Mouse (Mus musculus): Measurements from ENCODE around the gene Lce3c. TPM values are rescaled to one million over a fixed set of nuclear protein-coding genes. Genes with fewer than 3 reads are reported as not detected.

Gene Lce3c
- polyA plus RNA-seq (2016; fragmentation: Nextera tagmentation; extraction: Ambion mirVana), result not detected in 2 replicates

GRCm38 (mm10) chr3:92944186-92944585, at the start of gene Lce3c:
Gene Lce3c (plus strand): TSS chr3:92944486.
- ATAC-seq (ENCODE audit: low FRiP score, low read depth), result no peak
- Histone ChIP-seq H3K4me2 (replicated peaks) (no peak within 1 kb of the TSS), H3K9me3 (no peaks in the 10 kb centered on the region), H3K4me3 (no peak within 1 kb of the TSS), H3K27ac (no peak within 1 kb of the TSS), H3K27me3 (replicated peaks) (no peaks in the 10 kb centered on the region), H3K9ac (no peak within 1 kb of the TSS), H3K36me3 (no peaks in the 10 kb centered on the region), H3K4me1 (no peaks in the 10 kb centered on the region)
- WGBS, result 86% methylated on average over 1 of the region's 1 CpGs

- Histone ChIP-seq H3K4me1 (no peaks in the 10 kb centered on the region), H3K27me3 (replicated peaks) (no peaks in the 10 kb centered on the region), H3K27ac (no peak overlapping the region), H3K36me3 (no peaks in the 10 kb centered on the region), H3K9me3 (no peaks in the 10 kb centered on the region), H3K4me3 (no peak overlapping the region), H3K4me2 (replicated peaks) (no peak overlapping the region), H3K9ac (no peak overlapping the region)
- no peak for ATAC-seq (ENCODE audit: low FRiP score, low read depth)
- 52% methylated on average over 1 of the region's 1 CpGs for WGBS
These were observed 49.8 kb upstream of the Lce3c start for GRCm38 (mm10) chr3:92894489-92894888.

- 30% methylated on average over 3 of the region's 3 CpGs for WGBS
- ATAC-seq (ENCODE audit: low FRiP score, low read depth), result no peak
These were observed 41.3 kb upstream of the Lce3c start for GRCm38 (mm10) chr3:92902992-92903391.

GRCm38 (mm10) chr3:92903640-92904039, 40.6 kb upstream of the Lce3c start:
- H3K4me3 ChIP-seq, result no peak overlapping the region
- no peak overlapping the region for H3K27ac ChIP-seq
- H3K9ac ChIP-seq, result no peak overlapping the region
- H3K9me3 ChIP-seq, result no peaks in the 10 kb centered on the region
- no peaks in the 10 kb centered on the region for H3K27me3 ChIP-seq (replicated peaks)
- ATAC-seq (ENCODE audit: low FRiP score, low read depth), result 0 out of 2 replicates have a peak, but pooled peaks have one; percentile 56
- H3K4me1 ChIP-seq, result no peaks in the 10 kb centered on the region
- WGBS, result 33% methylated on average over 4 of the region's 4 CpGs
- no peaks in the 10 kb centered on the region for H3K36me3 ChIP-seq
- H3K4me2 ChIP-seq (replicated peaks), result no peak overlapping the region

More at GRCm38 (mm10) chr3:92902992-92903391, 41.3 kb upstream of the Lce3c start:
- no peak overlapping the region for H3K9ac ChIP-seq
- no peak overlapping the region for H3K4me3 ChIP-seq
- no peaks in the 10 kb centered on the region for H3K36me3 ChIP-seq
- H3K27ac ChIP-seq, result no peak overlapping the region
- no peaks in the 10 kb centered on the region for H3K27me3 ChIP-seq (replicated peaks)
- no peaks in the 10 kb centered on the region for H3K4me1 ChIP-seq
- H3K9me3 ChIP-seq, result no peaks in the 10 kb centered on the region
- H3K4me2 ChIP-seq (replicated peaks), result no peak overlapping the region

- H3K4me2 ChIP-seq (replicated peaks), result no peak overlapping the region
- no peak overlapping the region for H3K27ac ChIP-seq
- no peak overlapping the region for H3K4me3 ChIP-seq
- no peaks in the 10 kb centered on the region for H3K9me3 ChIP-seq
- no peaks in the 10 kb centered on the region for H3K36me3 ChIP-seq
- H3K9ac ChIP-seq, result no peak overlapping the region
- 63% methylated on average over 3 of the region's 3 CpGs for WGBS
- no peaks in the 10 kb centered on the region for H3K27me3 ChIP-seq (replicated peaks)
- ATAC-seq (ENCODE audit: low FRiP score, low read depth), result no peak
- no peaks in the 10 kb centered on the region for H3K4me1 ChIP-seq
These were observed 39.1 kb upstream of the Lce3c start for GRCm38 (mm10) chr3:92905182-92905581.

- no peaks in the 10 kb centered on the region for H3K9me3 ChIP-seq
- H3K27ac ChIP-seq, result no peak overlapping the region
- ATAC-seq (ENCODE audit: low FRiP score, low read depth), result peak; percentile 68; the same call in 1 of the 2 replicates
- no peaks in the 10 kb centered on the region for H3K4me1 ChIP-seq
- H3K4me3 ChIP-seq, result no peak overlapping the region
- H3K27me3 ChIP-seq (replicated peaks), result no peaks in the 10 kb centered on the region
- H3K9ac ChIP-seq, result no peak overlapping the region
- no peaks in the 10 kb centered on the region for H3K36me3 ChIP-seq
- 30% methylated on average over 4 of the region's 4 CpGs for WGBS
- H3K4me2 ChIP-seq (replicated peaks), result no peak overlapping the region
These were observed 36.7 kb upstream of the Lce3c start for GRCm38 (mm10) chr3:92907571-92907970.

- no peak overlapping the region for H3K4me2 ChIP-seq (replicated peaks)
- H3K4me3 ChIP-seq, result no peak overlapping the region
- no peaks in the 10 kb centered on the region for H3K27me3 ChIP-seq (replicated peaks)
- H3K27ac ChIP-seq, result no peak overlapping the region
- 63% methylated on average over 4 of the region's 4 CpGs for WGBS
- H3K9me3 ChIP-seq, result no peaks in the 10 kb centered on the region
- H3K9ac ChIP-seq, result no peak overlapping the region
- ATAC-seq (ENCODE audit: low FRiP score, low read depth), result no peak
- no peaks in the 10 kb centered on the region for H3K36me3 ChIP-seq
- no peaks in the 10 kb centered on the region for H3K4me1 ChIP-seq
These were observed 23.9 kb upstream of the Lce3c start for GRCm38 (mm10) chr3:92920364-92920763.

- Histone ChIP-seq H3K36me3 (no peaks in the 10 kb centered on the region), H3K27me3 (replicated peaks) (no peaks in the 10 kb centered on the region), H3K4me3 (no peak within 1 kb of the TSS), H3K4me1 (no peaks in the 10 kb centered on the region), H3K27ac (no peak within 1 kb of the TSS), H3K9me3 (no peaks in the 10 kb centered on the region), H3K9ac (no peak within 1 kb of the TSS), H3K4me2 (replicated peaks) (no peak within 1 kb of the TSS)
- 82% methylated on average over 2 of the region's 2 CpGs for WGBS
- ATAC-seq (ENCODE audit: low FRiP score, low read depth), result no peak
These were observed 18.2 kb upstream of the Lce3c start, which contains the start of gene Lce3a for GRCm38 (mm10) chr3:92926130-92926529. Gene Lce3a (minus strand): TSS chr3:92926230.

GRCm38 (mm10) chr3:92932679-92933078, 11.6 kb upstream of the Lce3c start, which contains the start of gene Lce3b:
Gene Lce3b (plus strand): TSS chr3:92932979.
- H3K9me3 ChIP-seq, result no peaks in the 10 kb centered on the region
- H3K36me3 ChIP-seq, result no peaks in the 10 kb centered on the region
- no peaks in the 10 kb centered on the region for H3K4me1 ChIP-seq
- no peak within 1 kb of the TSS for H3K9ac ChIP-seq
- H3K4me3 ChIP-seq, result no peak within 1 kb of the TSS
- no peak within 1 kb of the TSS for H3K27ac ChIP-seq
- 71% methylated on average over 2 of the region's 2 CpGs for WGBS
- no peak for ATAC-seq (ENCODE audit: low FRiP score, low read depth)
- no peaks in the 10 kb centered on the region for H3K27me3 ChIP-seq (replicated peaks)
- no peak within 1 kb of the TSS for H3K4me2 ChIP-seq (replicated peaks)

GRCm38 (mm10) chr3:92957090-92957489, 12.8 kb downstream of the Lce3c start, which contains the start of gene Lce3d:
Gene Lce3d (plus strand): TSS chr3:92957390.
- H3K9me3 ChIP-seq, result no peaks in the 10 kb centered on the region
- no peaks in the 10 kb centered on the region for H3K27me3 ChIP-seq (replicated peaks)
- no peaks in the 10 kb centered on the region for H3K4me1 ChIP-seq
- H3K9ac ChIP-seq, result no peak within 1 kb of the TSS
- no peak within 1 kb of the TSS for H3K27ac ChIP-seq
- H3K4me2 ChIP-seq (replicated peaks), result no peak within 1 kb of the TSS
- no peak for ATAC-seq (ENCODE audit: low FRiP score, low read depth)
- no peaks in the 10 kb centered on the region for H3K36me3 ChIP-seq
- no peak within 1 kb of the TSS for H3K4me3 ChIP-seq
- WGBS, result 92% methylated on average over 1 of the region's 1 CpGs

- H3K36me3 ChIP-seq, result no peaks in the 10 kb centered on the region
- no peaks in the 10 kb centered on the region for H3K27me3 ChIP-seq (replicated peaks)
- no peak within 1 kb of the TSS for H3K27ac ChIP-seq
- WGBS, result 95% methylated on average over 2 of the region's 2 CpGs
- no peaks in the 10 kb centered on the region for H3K4me1 ChIP-seq
- no peak within 1 kb of the TSS for H3K4me3 ChIP-seq
- no peak for ATAC-seq (ENCODE audit: low FRiP score, low read depth)
- H3K4me2 ChIP-seq (replicated peaks), result no peak within 1 kb of the TSS
- no peak within 1 kb of the TSS for H3K9ac ChIP-seq
- no peaks in the 10 kb centered on the region for H3K9me3 ChIP-seq
These were observed 22.5 kb downstream of the Lce3c start, which contains the start of gene Lce3e for GRCm38 (mm10) chr3:92966761-92967160. Gene Lce3e (plus strand): TSS chr3:92967061.

GRCm38 (mm10) chr3:92978484-92978883, 34.2 kb downstream of the Lce3c start:
- Histone ChIP-seq H3K4me2 (replicated peaks) (no peak overlapping the region), H3K27me3 (replicated peaks) (no peaks in the 10 kb centered on the region), H3K9me3 (no peaks in the 10 kb centered on the region), H3K4me1 (no peaks in the 10 kb centered on the region), H3K27ac (no peak overlapping the region), H3K9ac (no peak overlapping the region), H3K4me3 (no peak overlapping the region), H3K36me3 (no peaks in the 10 kb centered on the region)
- WGBS, result 84% methylated on average over 2 of the region's 2 CpGs
- ATAC-seq (ENCODE audit: low FRiP score, low read depth), result no peak

- no peak within 1 kb of the TSS for H3K27ac ChIP-seq
- H3K4me1 ChIP-seq, result no peaks in the 10 kb centered on the region
- ATAC-seq (ENCODE audit: low FRiP score, low read depth), result no peak
- H3K9ac ChIP-seq, result no peak within 1 kb of the TSS
- H3K4me2 ChIP-seq (replicated peaks), result no peak within 1 kb of the TSS
- no peaks in the 10 kb centered on the region for H3K27me3 ChIP-seq (replicated peaks)
- no peaks in the 10 kb centered on the region for H3K36me3 ChIP-seq
- no peaks in the 10 kb centered on the region for H3K9me3 ChIP-seq
- no peak within 1 kb of the TSS for H3K4me3 ChIP-seq
These were observed 47.6 kb downstream of the Lce3c start, which contains the start of gene Lce3f for GRCm38 (mm10) chr3:92991926-92992325. Gene Lce3f (plus strand): TSS chr3:92992226.

All from neural tube, embryonic 12.5 days (tissue).